Mouse (Mus musculus) gonadal fat pad, adult 2 months (tissue): Measurements from ENCODE around the gene Utrn. TPM values are rescaled to one million over a fixed set of nuclear protein-coding genes. Genes with fewer than 3 reads are reported as not detected.

ENCODE experiments used
- DNase-seq: peaks from one replicate; pipeline ENCODE4 v3.0.0-alpha.2; 2012; ENCODE audit warnings: low read depth
- polyA plus RNA-seq: library from polyadenylated mRNA; depleted of rRNA; stranded (reverse); fragments of >200 nt; gene quantifications from 2 replicates; pipeline ENCODE4 v1.2.3, GENCODE M21; 2012

Gene Utrn
- polyA plus RNA-seq, 1 experiment: 31.9 TPM

- DNase-seq: no peak
Measured at GRCm38 (mm10) chr10:12869846-12870245, 681 bp upstream of the Utrn start.

GRCm38 (mm10) chr10:12868189-12869028 lies 756 bp downstream of the Utrn start:
- peak; percentile 49 for DNase-seq

- DNase-seq: peak; percentile 66
Measured at GRCm38 (mm10) chr10:12867733-12868188, 1.4 kb downstream of the Utrn start.

GRCm38 (mm10) chr10:12866971-12867732 lies 2.0 kb downstream of the Utrn start:
- DNase-seq: no peak

GRCm38 (mm10) chr10:12865201-12865600 lies 4.0 kb downstream of the Utrn start:
- DNase-seq: no peak

- no peak for DNase-seq
Measured at GRCm38 (mm10) chr10:12863581-12863980, 5.6 kb downstream of the Utrn start.

GRCm38 (mm10) chr10:12862047-12862446 lies 7.1 kb downstream of the Utrn start:
- DNase-seq: no peak

- DNase-seq: no peak
Measured at GRCm38 (mm10) chr10:12861381-12861780, 7.8 kb downstream of the Utrn start.

GRCm38 (mm10) chr10:12860765-12861164 lies 8.4 kb downstream of the Utrn start:
- no peak for DNase-seq

- DNase-seq: no peak
Measured at GRCm38 (mm10) chr10:12860331-12860730, 8.8 kb downstream of the Utrn start.

GRCm38 (mm10) chr10:12858017-12858416 lies 11.1 kb downstream of the Utrn start:
- no peak for DNase-seq

- no peak for DNase-seq
Measured at GRCm38 (mm10) chr10:12854298-12854697, 14.9 kb downstream of the Utrn start.

- no peak for DNase-seq
Measured at GRCm38 (mm10) chr10:12853776-12854175, 15.4 kb downstream of the Utrn start.

- DNase-seq: no peak
Measured at GRCm38 (mm10) chr10:12853196-12853620, 16.0 kb downstream of the Utrn start.

GRCm38 (mm10) chr10:12852416-12853195 lies 16.6 kb downstream of the Utrn start:
- no peak for DNase-seq

- DNase-seq: no peak
Measured at GRCm38 (mm10) chr10:12850781-12851471, 18.2 kb downstream of the Utrn start.

- DNase-seq: no peak
Measured at GRCm38 (mm10) chr10:12848322-12849108, 20.6 kb downstream of the Utrn start.

- DNase-seq: no peak
Measured at GRCm38 (mm10) chr10:12842543-12842942, 26.6 kb downstream of the Utrn start.

GRCm38 (mm10) chr10:12841497-12841896 lies 27.7 kb downstream of the Utrn start:
- no peak for DNase-seq

GRCm38 (mm10) chr10:12837636-12838035 lies 31.5 kb downstream of the Utrn start:
- DNase-seq: no peak
